Mouse (Mus musculus): ENCODE data around the gene Map3k7cl. TPM values are rescaled to one million over a fixed set of nuclear protein-coding genes. Genes with fewer than 3 reads are reported as not detected.
A peak's percentile ranks its signal among the peaks of the same experiment; 100 is the strongest.

Gene Map3k7cl
- 1 to 10 TPM in 2 of 4 experiments, under 1 TPM in 2; 0.77 to 1.3 (median 1.1) TPM for total RNA-seq (2022)

- DNase-seq = peak; percentile 57
Observed at GRCm38 (mm10) chr16:87552907-87553691, at the start of gene Map3k7cl. TSS of gene Map3k7cl (plus strand) at chr16:87553330.

GRCm38 (mm10) chr16:87511706-87512105, 41.4 kb upstream of the Map3k7cl start:
- no peak for DNase-seq

GRCm38 (mm10) chr16:87512331-87512730, 40.8 kb upstream of the Map3k7cl start:
- DNase-seq = no peak

GRCm38 (mm10) chr16:87524228-87524627, 28.9 kb upstream of the Map3k7cl start:
- no peak for DNase-seq

GRCm38 (mm10) chr16:87527553-87528249, 25.4 kb upstream of the Map3k7cl start:
- no peak for DNase-seq

- no peak for DNase-seq
Observed at GRCm38 (mm10) chr16:87528755-87529154, 24.4 kb upstream of the Map3k7cl start.

- DNase-seq = peak; percentile 5
Observed at GRCm38 (mm10) chr16:87548348-87548747, 4.8 kb upstream of the Map3k7cl start.

GRCm38 (mm10) chr16:87556320-87556719, 3.2 kb downstream of the Map3k7cl start:
- no peak for DNase-seq

- DNase-seq = no peak
Observed at GRCm38 (mm10) chr16:87561501-87561900, 8.4 kb downstream of the Map3k7cl start.

GRCm38 (mm10) chr16:87563524-87563923, 10.4 kb downstream of the Map3k7cl start:
- DNase-seq = no peak

- no peak for DNase-seq
Observed at GRCm38 (mm10) chr16:87564564-87564963, 11.4 kb downstream of the Map3k7cl start.

- no peak for DNase-seq
Observed at GRCm38 (mm10) chr16:87567572-87567971, 14.4 kb downstream of the Map3k7cl start.

GRCm38 (mm10) chr16:87568241-87568640, 15.1 kb downstream of the Map3k7cl start:
- no peak for DNase-seq

GRCm38 (mm10) chr16:87569576-87570105, 16.5 kb downstream of the Map3k7cl start:
- DNase-seq = no peak

- DNase-seq = no peak
Observed at GRCm38 (mm10) chr16:87570334-87570733, 17.2 kb downstream of the Map3k7cl start.

- DNase-seq = no peak
Observed at GRCm38 (mm10) chr16:87573409-87573808, 20.3 kb downstream of the Map3k7cl start.

- DNase-seq = no peak
Observed at GRCm38 (mm10) chr16:87574160-87574559, 21.0 kb downstream of the Map3k7cl start.

GRCm38 (mm10) chr16:87575600-87575999, 22.5 kb downstream of the Map3k7cl start:
- no peak for DNase-seq

GRCm38 (mm10) chr16:87578881-87579280, 25.8 kb downstream of the Map3k7cl start:
- DNase-seq = no peak

- no peak for DNase-seq
Observed at GRCm38 (mm10) chr16:87579462-87579861, 26.3 kb downstream of the Map3k7cl start.

- no peak for DNase-seq
Observed at GRCm38 (mm10) chr16:87582776-87583175, 29.6 kb downstream of the Map3k7cl start.

- no peak for DNase-seq
Observed at GRCm38 (mm10) chr16:87584618-87585017, 31.5 kb downstream of the Map3k7cl start.

- DNase-seq = no peak
Observed at GRCm38 (mm10) chr16:87585548-87586262, 32.6 kb downstream of the Map3k7cl start.

Measured in adrenal gland, adult 8-10 months (tissue).